Comparison of ENCODE assay signal across 32 mouse cellular contexts in the genomic region with DNA sequence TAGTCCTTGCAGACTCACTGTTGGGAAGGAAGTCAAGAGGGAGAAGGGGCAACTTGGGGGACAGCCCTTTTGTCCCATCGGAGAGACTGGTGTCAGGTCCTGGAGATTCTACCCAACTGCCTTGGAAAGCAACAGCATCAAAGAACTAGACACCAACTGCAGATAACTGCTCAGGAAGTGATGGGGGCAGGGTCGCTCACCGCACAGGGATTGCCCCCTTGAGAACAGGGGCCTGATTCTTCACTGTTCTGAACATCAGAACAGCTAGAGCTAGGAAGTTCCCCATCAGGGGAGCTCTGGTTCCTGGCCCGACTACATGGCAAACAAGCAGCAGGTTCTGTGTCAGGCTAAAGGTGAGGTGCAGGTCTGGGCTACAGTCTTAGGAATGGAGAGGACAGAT. TPM values are rescaled to one million over a fixed set of nuclear protein-coding genes. Genes with fewer than 3 reads are reported as not detected.
A peak's percentile ranks its signal among the peaks of the same experiment; 100 is the strongest.
DNase-seq lines count a peak whose midpoint lies in the region; ATAC-seq lines count a peak whose summit lies in the region.
"Had no signal": no experiment of that assay in that cellular context is flagged by ENCODE, and none has a peak within 500 bp of the region (broad histone marks: within the 10 kb centered on the region; RNA-seq: fewer than 3 reads in every experiment).

No protein-coding gene starts in this region.

- no peak overlapping the region for H3K9ac ChIP-seq in heart, embryonic 16.5 days (ENCODE audit: low read length)
- H3K9ac ChIP-seq in midbrain, embryonic 11.5 days (ENCODE audit: low read length): no peak overlapping the region
- H3K9ac ChIP-seq: embryonic facial prominence, embryonic 13.5 days; forebrain, embryonic 15.5 days; heart, embryonic 12.5 days; hindbrain, embryonic 15.5 days; intestine, embryonic 15.5 days; limb, embryonic 15.5 days; liver, embryonic 13.5 days; midbrain, embryonic 12.5 days had no signal

- intact Hi-C loops in heart, postnatal 36 days (cut with DNase I): no loop called here

- H3K4me3 ChIP-seq in heart, embryonic 16.5 days (ENCODE audit: low read length): no peak overlapping the region
- no peak overlapping the region for H3K4me3 ChIP-seq in heart, embryonic 10.5 days
- H3K4me3 ChIP-seq in midbrain, embryonic 11.5 days (ENCODE audit: low read depth, low read length): no peak overlapping the region
- H3K4me3 ChIP-seq: embryonic facial prominence, embryonic 13.5 days; forebrain, embryonic 10.5 days; forebrain, embryonic 15.5 days; heart, embryonic 12.5 days; hindbrain, embryonic 10.5 days; hindbrain, embryonic 15.5 days; intestine, embryonic 15.5 days; limb, embryonic 10.5 days; limb, embryonic 15.5 days; liver, embryonic 13.5 days; midbrain, embryonic 12.5 days had no signal

- H3K36me3 ChIP-seq in heart, embryonic 16.5 days (ENCODE audit: control insufficient read depth, insufficient read depth): no peaks in the 10 kb centered on the region
- no peaks in the 10 kb centered on the region for H3K36me3 ChIP-seq in heart, embryonic 10.5 days
- no peaks in the 10 kb centered on the region for H3K36me3 ChIP-seq in midbrain, embryonic 11.5 days (ENCODE audit: control insufficient read depth, insufficient read depth, low read length)
- H3K36me3 ChIP-seq: embryonic facial prominence, embryonic 13.5 days; forebrain, embryonic 10.5 days; forebrain, embryonic 15.5 days; heart, embryonic 12.5 days; hindbrain, embryonic 10.5 days; hindbrain, embryonic 15.5 days; intestine, embryonic 15.5 days; limb, embryonic 10.5 days; limb, embryonic 15.5 days; liver, embryonic 13.5 days; midbrain, embryonic 12.5 days had no signal

- no peak overlapping the region for H3K27ac ChIP-seq in heart, embryonic 16.5 days (ENCODE audit: low read length)
- no peak overlapping the region for H3K27ac ChIP-seq in heart, embryonic 10.5 days
- no peak overlapping the region for H3K27ac ChIP-seq in midbrain, embryonic 11.5 days (ENCODE audit: low read depth, low read length)
- H3K27ac ChIP-seq: embryonic facial prominence, embryonic 13.5 days; forebrain, embryonic 10.5 days; forebrain, embryonic 15.5 days; hindbrain, embryonic 10.5 days; hindbrain, embryonic 15.5 days; intestine, embryonic 15.5 days; kidney, postnatal 0 days; limb, embryonic 10.5 days; limb, embryonic 15.5 days; liver, embryonic 13.5 days; midbrain, embryonic 12.5 days had no signal

- H3K4me1 ChIP-seq in heart, embryonic 16.5 days (ENCODE audit: control insufficient read depth, insufficient read depth, low read length): no peaks in the 10 kb centered on the region
- no peaks in the 10 kb centered on the region for H3K4me1 ChIP-seq in heart, embryonic 10.5 days
- no peaks in the 10 kb centered on the region for H3K4me1 ChIP-seq in midbrain, embryonic 11.5 days (ENCODE audit: control insufficient read depth, insufficient read depth, low read length)
- H3K4me1 ChIP-seq: embryonic facial prominence, embryonic 13.5 days; forebrain, embryonic 15.5 days; heart, embryonic 12.5 days; hindbrain, embryonic 15.5 days; intestine, embryonic 15.5 days; limb, embryonic 10.5 days; limb, embryonic 15.5 days; liver, embryonic 13.5 days; midbrain, embryonic 12.5 days had no signal

- 0 out of 2 replicates have a peak, but pooled peaks have one; percentile 24 for ATAC-seq in heart, embryonic 16.5 days (replicated peaks; ENCODE audit: extremely low read depth, insufficient read depth, low FRiP score)
- peak; percentile 75 for ATAC-seq in inflammation-experienced regulatory T-cells, adult 6 months
- no peak for ATAC-seq in midbrain, embryonic 11.5 days (ENCODE audit: low FRiP score)
- ATAC-seq: forebrain, embryonic 15.5 days; intestine, embryonic 15.5 days had no signal

- no peaks in the 10 kb centered on the region for H3K9me3 ChIP-seq in heart, embryonic 16.5 days (replicated peaks; ENCODE audit: control insufficient read depth, low read length)
- H3K9me3 ChIP-seq in heart, embryonic 10.5 days: no peaks in the 10 kb centered on the region
- H3K9me3 ChIP-seq in midbrain, embryonic 11.5 days (ENCODE audit: control insufficient read depth, low read length): no peaks in the 10 kb centered on the region
- H3K9me3 ChIP-seq: embryonic facial prominence, embryonic 13.5 days; forebrain, embryonic 10.5 days; forebrain, embryonic 15.5 days; heart, embryonic 12.5 days; hindbrain, embryonic 10.5 days; hindbrain, embryonic 15.5 days; intestine, embryonic 15.5 days; limb, embryonic 10.5 days; limb, embryonic 15.5 days; liver, embryonic 13.5 days; midbrain, embryonic 12.5 days had no signal

- no peak overlapping the region for H3K4me2 ChIP-seq in heart, embryonic 16.5 days (ENCODE audit: low read depth, low read length)
- H3K4me2 ChIP-seq in midbrain, embryonic 11.5 days: no peak overlapping the region
- H3K4me2 ChIP-seq: embryonic facial prominence, embryonic 13.5 days; forebrain, embryonic 15.5 days; heart, embryonic 12.5 days; hindbrain, embryonic 15.5 days; intestine, embryonic 15.5 days; limb, embryonic 15.5 days; liver, embryonic 13.5 days; midbrain, embryonic 12.5 days had no signal

- WGBS in heart, embryonic 16.5 days: 56% methylated on average over 4 of the region's 4 CpGs
- WGBS in heart, embryonic 10.5 days: 71% methylated on average over 4 of the region's 4 CpGs
- 86% methylated on average over 4 of the region's 4 CpGs for WGBS in midbrain, embryonic 11.5 days

- H3K27me3 ChIP-seq in heart, embryonic 16.5 days (ENCODE audit: control insufficient read depth, insufficient read depth, low read length): no peaks in the 10 kb centered on the region
- H3K27me3 ChIP-seq in heart, embryonic 10.5 days (ENCODE audit: insufficient read depth, poor library complexity, severe bottlenecking): no peaks in the 10 kb centered on the region
- no peaks in the 10 kb centered on the region for H3K27me3 ChIP-seq in midbrain, embryonic 11.5 days (ENCODE audit: control insufficient read depth, insufficient read depth, low read length)
- H3K27me3 ChIP-seq: embryonic facial prominence, embryonic 13.5 days; forebrain, embryonic 15.5 days; hindbrain, embryonic 15.5 days; intestine, embryonic 15.5 days; limb, embryonic 15.5 days; liver, embryonic 13.5 days; midbrain, embryonic 12.5 days had no signal

- DNase-seq in heart, postnatal 36 days: no peak
- DNase-seq in thymus, postnatal 14 days: peak; percentile 59
- DNase-seq in right cerebral cortex, postnatal 4 days: no peak
- DNase-seq in kidney, postnatal 36 days: no peak
- DNase-seq in heart, embryonic 10.5 days (ENCODE audit: low spot score): no peak
- no peak for DNase-seq in midbrain, embryonic 11.5 days (ENCODE audit: low spot score, missing footprints)
- DNase-seq: adrenal gland, adult 2 months; cerebellum, adult 11 months; cerebellum, adult 9-10 months; gastrocnemius, postnatal 36 days; heart, adult 18-20 months; heart, postnatal 10 days; kidney, adult 8-10 months; layer of hippocampus, postnatal 36 days; liver, embryonic 13.5 days; lung, adult 18-20 months had no signal

RNA-seq across cellular contexts. Expression of gene Tnfrsf1b, which starts 19.8 kb away (rescaled TPM):
- polyA plus RNA-seq in heart, embryonic 16.5 days (2015; fragmentation: Nextera tagmentation; extraction: Ambion mirVana): 4.1 and 5.2 TPM in 2 replicates
- total RNA-seq in heart, postnatal 36 days (2021): 1 to 10 TPM; 6.0 to 8.1 TPM
- polyA plus RNA-seq in inflammation-experienced regulatory T-cells, adult 6 months (2017; shearing (Covaris generic)): 100 to 1,000 TPM in 1 of 3 experiments, 10 to 100 TPM in 2; 83.9 to 124 (median 98.2) TPM
- polyA plus RNA-seq in heart, embryonic 10.5 days (2016; fragmentation: Nextera tagmentation; extraction: Ambion mirVana): 2.5 and 4.2 TPM in 2 replicates
- polyA plus RNA-seq in midbrain, embryonic 11.5 days (2014; fragmentation: Nextera tagmentation; extraction: Ambion mirVana): 1.9 and 2.4 TPM in 2 replicates

RNA-seq across cellular contexts. Expression of gene Tnfrsf8, which starts 48.5 kb away (rescaled TPM):
- polyA plus RNA-seq in heart, embryonic 16.5 days (2015; fragmentation: Nextera tagmentation; extraction: Ambion mirVana): 1.3 and 4.3 TPM in 2 replicates
- total RNA-seq in heart, postnatal 36 days (2021): under 1 TPM in 1 of 2 experiments, not detected in 1; 0.11 TPM
- 10 to 100 TPM; 10.4 to 16.8 (median 14.5) TPM for polyA plus RNA-seq in inflammation-experienced regulatory T-cells, adult 6 months (2017; shearing (Covaris generic))
- polyA plus RNA-seq in heart, embryonic 10.5 days (2016; fragmentation: Nextera tagmentation; extraction: Ambion mirVana): not detected in 2 replicates
- polyA plus RNA-seq in midbrain, embryonic 11.5 days (2014; fragmentation: Nextera tagmentation; extraction: Ambion mirVana): 0.04 TPM in 1 of 2 replicates, not detected in the other
- total RNA-seq: gastrocnemius, adult 18-20 months had no signal
- polyA plus RNA-seq: C2C12; heart, embryonic 12.5 days; liver, embryonic 13.5 days; midbrain, embryonic 12.5 days; neural tube, embryonic 14.5 days had no signal

Comparison
In these comparisons a context has a peak if more than half of its experiments do, and no peak if none do; other contexts are left out.
1. RNA of gene Tnfrsf1b, which starts 19.8 kb away (polyA plus RNA-seq): 83.9 to 124 TPM in inflammation-experienced regulatory T-cells, adult 6 months; 4.1 to 5.2 TPM in heart, embryonic 16.5 days, 2.5 to 4.2 TPM in heart, embryonic 10.5 days and 1.9 to 2.4 TPM in midbrain, embryonic 11.5 days; every median in the first group is over 10 times any median in the second.